Mouse (Mus musculus) hindbrain, embryonic 16.5 days (tissue): ENCODE data around the gene Dgkg. TPM values are rescaled to one million over a fixed set of nuclear protein-coding genes. Genes with fewer than 3 reads are reported as not detected.

Source experiments
- ATAC-seq: fragments of 200-750 bp; cut with Nextera tagmentation; 2 replicates; pipeline ENCODE4 v1.8.0; 2017; ENCODE audit warnings: moderate TSS enrichment, moderate library complexity
- H3K27ac ChIP-seq: fragments of 300-500 bp; sonication (generic); 2 replicates; pipeline ENCODE4 v1.5.1; 2014; ENCODE audit warnings: low read depth, mild to moderate bottlenecking, control low read depth, low read length, moderate library complexity
- H3K27me3 ChIP-seq: fragments of 300-500 bp; sonication (generic); replicated peaks from 2 replicates; pipeline ENCODE4 v1.6.1; 2014; ENCODE audit warnings: low read length; ENCODE audit not compliant: control insufficient read depth, insufficient read depth
- H3K36me3 ChIP-seq: fragments of 300-500 bp; sonication (generic); 2 replicates; pipeline ENCODE4 v1.6.1; 2014; ENCODE audit warnings: mild to moderate bottlenecking, low read length, moderate library complexity, mixed read lengths; ENCODE audit not compliant: control insufficient read depth, insufficient read depth
- H3K4me1 ChIP-seq: fragments of 300-500 bp; sonication (generic); 2 replicates; pipeline ENCODE4 v1.6.1; 2014; ENCODE audit warnings: low read depth, low read length; ENCODE audit not compliant: control insufficient read depth, insufficient read depth
- H3K4me2 ChIP-seq: fragments of 300-500 bp; sonication (generic); 2 replicates; pipeline ENCODE4 v1.6.1; 2014; ENCODE audit warnings: mild to moderate bottlenecking, low read length, control low read depth, moderate library complexity
- H3K4me3 ChIP-seq: fragments of 300-500 bp; sonication (generic); 2 replicates; pipeline ENCODE4 v1.5.1; 2014; ENCODE audit warnings: mild to moderate bottlenecking, low read length, control low read depth, moderate library complexity
- H3K9ac ChIP-seq: fragments of 300-500 bp; sonication (generic); 2 replicates; pipeline ENCODE4 v1.6.1; 2014; ENCODE audit warnings: low read depth, mild to moderate bottlenecking, control low read depth, low read length, moderate library complexity
- H3K9me3 ChIP-seq: fragments of 300-500 bp; sonication (generic); 2 replicates; pipeline ENCODE4 v1.6.1; 2014; ENCODE audit warnings: mild to moderate bottlenecking, low read length, moderate library complexity; ENCODE audit not compliant: control insufficient read depth
- WGBS: fragments of 180-500 bp; shearing (Covaris S2); extraction: QIAGEN DNeasy Blood & Tissue Kit; methylation state at CpG from one replicate; pipeline ENCODE4 v1.1.7; 2014; 5-methylcytosine and 5-hydroxymethylcytosine counted together
- polyA plus RNA-seq: library from polyadenylated mRNA; unstranded; fragments of >200 nt; fragmentation: Nextera tagmentation; extraction: Ambion mirVana; gene quantifications from 2 replicates; pipeline ENCODE4 v1.2.1, GENCODE M21; 2015

The Dgkg gene
- polyA plus RNA-seq, 1 experiment from 2014 or later, result 6.9 TPM

GRCm38 (mm10) chr16:22613186-22614073 lies 43.6 kb downstream of the Dgkg start:
- H3K36me3 ChIP-seq, result no peaks in the 10 kb centered on the region
- H3K4me3 ChIP-seq, result no peak overlapping the region
- H3K27me3 ChIP-seq, result no peaks in the 10 kb centered on the region
- no peak overlapping the region for H3K27ac ChIP-seq
- no peaks in the 10 kb centered on the region for H3K9me3 ChIP-seq
- H3K9ac ChIP-seq, result no peak overlapping the region
- no peak overlapping the region for H3K4me2 ChIP-seq
- H3K4me1 ChIP-seq, result no peaks in the 10 kb centered on the region
- no peak for ATAC-seq
- WGBS, result 71% methylated on average over 9 of the region's 9 CpGs

- WGBS, result 42% methylated on average over 6 of the region's 6 CpGs
- no peaks in the 10 kb centered on the region for H3K4me1 ChIP-seq
- no peak overlapping the region for H3K4me3 ChIP-seq
- no peaks in the 10 kb centered on the region for H3K9me3 ChIP-seq
- no peak overlapping the region for H3K9ac ChIP-seq
- H3K36me3 ChIP-seq, result no peaks in the 10 kb centered on the region
- no peak for ATAC-seq
- no peak overlapping the region for H3K27ac ChIP-seq
- H3K27me3 ChIP-seq, result no peaks in the 10 kb centered on the region
- H3K4me2 ChIP-seq, result no peak overlapping the region
Measured at GRCm38 (mm10) chr16:22608046-22608445, 49.0 kb downstream of the Dgkg start.

- Histone ChIP-seq H3K9me3 (no peaks in the 10 kb centered on the region), H3K4me1 (no peaks in the 10 kb centered on the region), H3K27ac (no peak overlapping the region), H3K9ac (no peak overlapping the region), H3K4me3 (no peak overlapping the region), H3K27me3 (no peaks in the 10 kb centered on the region), H3K36me3 (no peaks in the 10 kb centered on the region), H3K4me2 (no peak overlapping the region)
- WGBS, result 91% methylated on average over 4 of the region's 4 CpGs
- ATAC-seq, result no peak
Measured at GRCm38 (mm10) chr16:22606989-22607388, 50.0 kb downstream of the Dgkg start.

GRCm38 (mm10) chr16:22602399-22602798 lies 54.6 kb downstream of the Dgkg start:
- Histone ChIP-seq H3K9me3 (no peaks in the 10 kb centered on the region), H3K27ac (no peak overlapping the region), H3K9ac (no peak overlapping the region), H3K27me3 (no peaks in the 10 kb centered on the region), H3K4me2 (no peak overlapping the region), H3K36me3 (no peaks in the 10 kb centered on the region), H3K4me1 (no peaks in the 10 kb centered on the region), H3K4me3 (no peak overlapping the region)
- ATAC-seq, result no peak
- WGBS, result 92% methylated on average over 9 of the region's 9 CpGs

GRCm38 (mm10) chr16:22601756-22602155 lies 55.3 kb downstream of the Dgkg start:
- H3K4me2 ChIP-seq, result no peak overlapping the region
- ATAC-seq, result no peak
- H3K4me1 ChIP-seq, result no peaks in the 10 kb centered on the region
- no peaks in the 10 kb centered on the region for H3K27me3 ChIP-seq
- H3K4me3 ChIP-seq, result no peak overlapping the region
- no peak overlapping the region for H3K27ac ChIP-seq
- WGBS, result 81% methylated on average over 3 of the region's 3 CpGs
- H3K9me3 ChIP-seq, result no peaks in the 10 kb centered on the region
- no peaks in the 10 kb centered on the region for H3K36me3 ChIP-seq
- no peak overlapping the region for H3K9ac ChIP-seq

GRCm38 (mm10) chr16:22600108-22600699 lies 56.8 kb downstream of the Dgkg start:
- WGBS, result 84% methylated on average over 4 of the region's 4 CpGs
- Histone ChIP-seq H3K9me3 (no peaks in the 10 kb centered on the region), H3K4me1 (no peaks in the 10 kb centered on the region), H3K27me3 (no peaks in the 10 kb centered on the region), H3K4me3 (no peak overlapping the region), H3K4me2 (no peak overlapping the region), H3K27ac (no peak overlapping the region), H3K9ac (no peak overlapping the region), H3K36me3 (no peaks in the 10 kb centered on the region)
- no peak for ATAC-seq

- 86% methylated on average over 6 of the region's 6 CpGs for WGBS
- no peaks in the 10 kb centered on the region for H3K36me3 ChIP-seq
- no peak overlapping the region for H3K27ac ChIP-seq
- H3K4me2 ChIP-seq, result no peak overlapping the region
- H3K9ac ChIP-seq, result no peak overlapping the region
- no peak overlapping the region for H3K4me3 ChIP-seq
- ATAC-seq, result no peak
- H3K4me1 ChIP-seq, result no peaks in the 10 kb centered on the region
- no peaks in the 10 kb centered on the region for H3K27me3 ChIP-seq
- no peaks in the 10 kb centered on the region for H3K9me3 ChIP-seq
Measured at GRCm38 (mm10) chr16:22598741-22599140, 58.3 kb downstream of the Dgkg start.

GRCm38 (mm10) chr16:22596394-22596793 lies 60.6 kb downstream of the Dgkg start:
- H3K27me3 ChIP-seq, result no peaks in the 10 kb centered on the region
- H3K4me3 ChIP-seq, result no peak overlapping the region
- no peak overlapping the region for H3K4me2 ChIP-seq
- H3K27ac ChIP-seq, result no peak overlapping the region
- no peaks in the 10 kb centered on the region for H3K9me3 ChIP-seq
- H3K36me3 ChIP-seq, result no peaks in the 10 kb centered on the region
- ATAC-seq, result no peak
- H3K4me1 ChIP-seq, result no peaks in the 10 kb centered on the region
- no peak overlapping the region for H3K9ac ChIP-seq
- WGBS, result 83% methylated on average over 1 of the region's 1 CpGs

- Histone ChIP-seq H3K27me3 (no peaks in the 10 kb centered on the region), H3K9me3 (no peaks in the 10 kb centered on the region), H3K4me1 (no peaks in the 10 kb centered on the region), H3K36me3 (no peaks in the 10 kb centered on the region), H3K4me3 (no peak overlapping the region), H3K9ac (no peak overlapping the region), H3K4me2 (no peak overlapping the region), H3K27ac (no peak overlapping the region)
- ATAC-seq, result no peak
- 95% methylated on average over 2 of the region's 2 CpGs for WGBS
Measured at GRCm38 (mm10) chr16:22593907-22594306, 63.1 kb downstream of the Dgkg start.
